Mouse (Mus musculus) gastrocnemius, adult 8-10 months (tissue): Measurements from ENCODE around the gene Gpr68. TPM values are rescaled to one million over a fixed set of nuclear protein-coding genes. Genes with fewer than 3 reads are reported as not detected.

Source experiments
- DNase-seq, 2 experiments: peaks; one replicate each; pipeline ENCODE4 v3.0.0; 2022; ENCODE audit warnings: low spot score in 2 of 2
- total RNA-seq, 4 experiments: library from RNA; stranded (reverse); gene quantifications; 2 replicates each; pipeline ENCODE4 v1.2.4; 2022

Gpr68 gene
- under 1 TPM in 1 of 4 experiments, not detected in 3; 0.15 TPM for total RNA-seq

DNA sequence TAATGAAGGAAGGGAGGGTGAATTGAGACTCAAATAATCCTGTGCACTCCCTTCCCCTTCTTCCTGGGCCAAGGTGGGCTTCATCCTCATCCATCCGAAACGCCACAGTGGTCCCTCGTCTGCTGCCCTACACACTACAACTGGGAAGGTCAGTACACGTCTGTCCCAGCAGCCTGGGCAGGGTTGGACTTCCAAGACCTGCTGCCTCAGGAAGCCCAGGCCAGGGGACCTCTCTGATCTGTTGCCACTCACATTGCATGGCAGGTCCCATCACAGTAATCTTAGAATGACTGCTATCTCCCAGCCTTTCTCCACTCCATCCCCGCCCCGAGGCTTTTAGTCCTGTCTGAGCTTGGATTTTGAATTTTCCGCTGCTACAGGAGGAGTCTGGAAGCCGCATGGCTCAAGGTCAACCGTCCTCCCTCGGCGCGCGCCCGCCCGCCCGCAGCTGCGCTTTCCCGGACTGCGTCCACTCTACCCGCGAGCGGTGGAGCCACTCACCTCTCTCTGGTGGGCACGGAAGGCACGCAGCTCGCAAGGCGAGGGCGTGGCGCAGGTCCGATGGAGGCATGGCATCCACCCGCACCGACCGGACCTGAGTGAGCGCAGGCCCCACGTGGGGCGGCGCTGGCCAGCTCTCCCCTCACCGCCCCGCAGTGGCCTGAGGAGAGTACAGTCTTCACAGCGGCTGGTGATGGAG lies at the start of gene Gpr68:
Gpr68 (minus strand) TSS at position 601 of the 700 bp plus-strand sequence.
- no peak for DNase-seq

DNA sequence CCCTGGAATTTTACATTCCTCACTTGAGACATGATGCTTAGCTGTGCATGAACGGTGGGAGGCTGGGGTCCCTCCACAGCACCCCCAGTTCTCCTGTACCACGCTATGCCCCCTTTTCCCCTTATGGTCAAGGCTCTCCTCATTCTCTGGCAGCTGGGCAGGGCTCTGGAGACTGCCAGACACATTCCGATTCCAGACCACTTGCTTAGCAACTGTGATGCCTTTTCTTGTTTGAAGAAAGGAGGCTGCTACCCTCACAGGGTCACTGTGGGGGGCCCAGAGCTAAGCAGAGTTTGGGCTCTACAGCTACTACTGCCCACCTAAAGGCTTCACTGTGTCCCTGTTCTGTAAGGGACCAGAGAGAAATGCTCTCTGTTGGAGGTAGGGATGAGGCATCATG lies 49.3 kb upstream of the Gpr68 start:
- DNase-seq: no peak

DNA sequence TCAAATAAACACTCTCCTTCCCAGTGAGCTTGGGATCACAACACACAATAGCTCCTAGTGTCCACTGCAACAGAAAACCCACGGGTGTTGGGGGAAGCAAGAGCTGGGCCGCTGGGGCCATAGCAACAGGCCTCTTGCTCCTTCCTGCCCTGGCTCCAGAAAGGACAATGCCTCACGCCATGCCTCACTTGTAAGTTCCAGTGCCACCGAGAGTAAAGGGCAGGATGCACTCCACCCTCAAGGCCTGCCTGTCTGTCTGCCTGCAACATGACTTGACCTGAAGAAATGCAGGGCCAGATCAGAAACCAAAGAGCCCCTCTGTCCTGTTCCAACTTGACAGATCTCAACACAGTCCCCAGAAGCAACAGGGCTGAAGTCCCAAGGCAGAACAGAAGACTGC lies 48.8 kb upstream of the Gpr68 start:
- DNase-seq: no peak

DNA sequence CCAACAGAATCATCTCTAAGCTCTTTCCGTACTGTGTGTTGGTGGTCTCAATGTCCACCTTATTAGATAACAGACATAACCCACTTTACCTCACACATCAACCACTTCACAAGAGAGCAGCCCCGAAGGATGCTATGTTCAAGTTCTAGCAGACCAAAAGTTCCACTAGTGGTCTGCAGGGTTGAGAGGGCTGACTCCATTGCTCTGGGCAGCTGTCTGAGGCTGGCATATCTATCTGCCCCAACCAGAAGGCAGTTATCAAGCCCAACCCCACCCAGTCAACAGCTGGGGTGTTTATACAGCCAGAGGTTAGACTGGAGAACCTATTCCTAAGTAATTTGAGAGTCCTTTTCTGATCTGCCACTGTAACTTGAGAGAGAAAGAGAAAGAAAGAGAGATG lies 48.0 kb upstream of the Gpr68 start:
- no peak for DNase-seq

DNA sequence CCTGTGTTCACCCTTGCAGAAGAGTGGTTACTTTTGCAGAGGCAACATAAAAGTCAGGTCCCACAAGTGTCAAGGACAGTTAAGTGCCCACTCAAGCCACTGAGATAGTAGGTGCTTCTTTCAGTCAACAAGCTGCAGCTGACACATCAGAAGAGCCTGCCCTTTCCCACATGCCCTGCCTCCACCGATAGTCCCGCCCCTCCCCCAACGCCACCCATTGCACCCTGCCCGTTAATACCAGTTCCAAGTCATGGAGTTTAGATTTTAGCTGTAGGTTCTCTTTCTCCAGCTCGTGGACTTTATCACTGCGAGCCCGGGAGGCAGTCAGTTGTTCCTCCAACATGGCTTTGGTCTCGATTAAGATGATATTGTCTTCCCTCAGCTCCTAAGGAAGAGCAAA lies 45.9 kb upstream of the Gpr68 start:
- DNase-seq: no peak

DNA sequence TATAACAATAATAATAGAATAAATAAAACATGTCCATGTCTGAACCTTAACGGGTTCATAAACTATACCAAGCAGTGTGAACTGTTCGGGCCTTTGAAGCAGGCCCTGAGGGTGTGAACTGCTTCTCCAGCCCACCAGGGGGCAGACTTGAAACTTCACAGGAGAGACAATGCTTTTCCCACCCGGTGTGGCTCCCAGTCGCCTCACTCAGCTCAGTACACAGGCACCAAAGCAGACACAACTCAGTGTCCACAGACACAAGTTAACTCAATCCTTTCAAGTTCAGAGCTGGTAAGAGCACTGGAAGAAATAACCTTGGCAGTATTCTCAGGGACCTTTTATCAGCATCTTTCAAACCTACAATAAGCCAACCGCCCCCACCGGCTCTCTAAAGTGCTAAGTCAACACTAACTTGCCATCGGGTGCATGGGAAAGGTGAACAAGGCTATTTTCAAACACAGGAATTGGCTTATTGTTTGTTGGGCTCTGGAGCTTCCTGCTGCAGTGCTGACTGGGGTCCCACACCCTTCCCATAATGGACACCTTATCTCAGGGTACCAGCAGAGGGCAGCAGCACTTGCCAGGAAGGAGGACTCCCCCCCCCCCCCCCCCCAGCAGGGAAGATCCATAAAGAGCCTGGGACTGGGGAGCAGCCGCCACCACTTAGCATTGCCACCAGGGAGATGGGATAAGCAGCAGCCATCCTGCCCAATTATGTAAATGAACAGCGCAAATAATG lies 44.4 kb upstream of the Gpr68 start:
- DNase-seq: peak; percentile 46 to 60

DNA sequence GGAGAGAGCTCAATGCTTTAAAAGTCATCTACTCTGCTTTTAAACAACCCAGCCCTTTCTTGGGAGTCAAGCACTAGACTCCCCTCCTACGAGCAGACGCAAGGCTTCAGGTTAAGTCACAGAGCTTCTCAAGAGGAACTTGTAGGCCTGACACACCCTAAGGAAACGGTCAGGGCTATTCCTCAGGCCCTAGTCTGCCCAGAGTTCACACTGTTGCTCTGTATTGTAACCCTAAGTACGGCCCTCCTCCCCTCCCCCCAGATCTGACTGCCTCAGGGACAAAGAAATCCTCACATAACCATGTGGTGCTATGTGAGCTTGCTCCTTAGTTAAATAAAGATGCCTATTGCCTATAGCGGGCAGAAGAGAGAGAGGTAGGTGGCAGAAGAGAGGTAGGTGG lies 41.1 kb upstream of the Gpr68 start:
- no peak for DNase-seq

DNA sequence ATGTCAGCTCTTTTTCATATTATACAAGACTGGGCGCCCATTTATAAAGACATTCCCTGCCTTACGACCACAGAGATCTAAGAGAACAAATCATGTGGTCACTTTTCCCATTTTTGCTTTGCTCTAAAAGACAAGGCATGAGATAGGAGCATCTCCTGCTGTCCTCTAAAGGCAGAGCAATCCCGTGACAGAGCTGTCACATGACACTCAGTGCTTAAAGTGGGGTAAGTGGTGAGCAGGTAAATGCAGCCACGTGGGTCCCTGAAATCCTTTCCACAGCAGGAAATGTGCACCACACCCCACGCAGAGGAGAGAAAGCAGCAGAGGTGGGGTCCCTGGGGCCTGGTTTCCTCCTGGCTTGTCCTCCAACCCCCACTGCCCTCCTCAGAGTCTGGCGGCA lies 40.0 kb upstream of the Gpr68 start:
- no peak for DNase-seq

DNA sequence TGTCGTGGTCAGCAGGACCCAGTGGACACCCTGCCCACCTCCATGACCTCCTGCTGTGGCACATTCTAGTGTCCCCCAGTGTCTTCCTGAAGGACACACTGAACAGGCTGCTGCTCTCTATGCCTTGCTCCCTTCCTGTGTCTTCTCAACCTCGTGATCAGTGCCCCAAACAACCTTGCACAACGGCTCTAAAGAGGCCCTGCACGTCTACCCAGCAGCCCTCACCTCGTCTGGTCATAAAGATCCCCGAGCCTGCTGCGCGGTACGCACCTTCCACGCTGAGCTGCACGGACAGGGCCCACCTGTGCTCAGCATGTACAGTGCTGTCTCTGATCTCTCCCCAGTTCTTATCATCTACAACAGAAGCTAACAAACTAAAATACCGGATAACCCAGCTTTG lies 38.0 kb upstream of the Gpr68 start:
- no peak for DNase-seq

DNA sequence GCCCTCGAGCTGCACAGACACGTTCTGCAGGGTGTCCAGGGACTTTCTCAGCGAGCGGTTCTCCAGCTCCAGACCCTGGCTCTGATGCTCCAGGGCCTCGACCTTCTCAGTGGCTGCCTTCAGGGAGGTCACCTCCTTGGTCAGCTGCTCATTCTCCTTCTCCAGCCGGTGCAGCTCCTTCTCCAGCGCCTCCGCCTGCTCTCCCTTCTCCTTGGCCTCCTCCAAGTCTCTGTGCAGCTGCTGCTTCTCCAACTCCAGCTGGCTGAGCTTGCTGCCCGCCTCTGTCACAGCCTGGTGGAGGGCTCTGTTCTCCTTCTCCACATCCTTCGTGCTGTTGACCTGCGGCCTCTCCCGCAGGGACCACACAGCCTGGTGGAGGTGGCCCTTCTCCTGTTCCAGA lies 37.5 kb upstream of the Gpr68 start:
- no peak for DNase-seq

DNA sequence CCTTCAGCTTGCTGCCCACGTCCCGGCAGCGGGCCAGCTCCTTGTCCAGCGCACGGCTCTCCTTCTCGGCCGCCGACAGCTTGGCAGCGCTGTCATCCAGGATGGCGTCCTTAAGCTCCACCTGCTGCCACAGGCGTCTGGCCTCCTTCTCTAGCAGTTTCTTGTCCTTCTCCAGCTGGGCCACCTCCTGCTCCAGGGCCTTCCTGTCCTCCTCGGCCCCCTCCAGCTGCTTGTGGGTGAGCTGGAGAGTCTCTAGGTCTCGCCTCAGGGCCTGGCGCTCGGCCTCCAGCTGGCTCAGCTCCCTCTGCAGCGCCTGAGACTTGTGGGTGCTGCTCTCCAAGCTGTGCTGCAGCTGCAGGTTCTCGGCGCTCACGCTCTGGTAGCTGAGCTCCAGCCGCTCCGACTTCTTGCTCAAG lies 36.9 kb upstream of the Gpr68 start:
- DNase-seq: peak in 1 of 2 experiments; percentile 26

DNA sequence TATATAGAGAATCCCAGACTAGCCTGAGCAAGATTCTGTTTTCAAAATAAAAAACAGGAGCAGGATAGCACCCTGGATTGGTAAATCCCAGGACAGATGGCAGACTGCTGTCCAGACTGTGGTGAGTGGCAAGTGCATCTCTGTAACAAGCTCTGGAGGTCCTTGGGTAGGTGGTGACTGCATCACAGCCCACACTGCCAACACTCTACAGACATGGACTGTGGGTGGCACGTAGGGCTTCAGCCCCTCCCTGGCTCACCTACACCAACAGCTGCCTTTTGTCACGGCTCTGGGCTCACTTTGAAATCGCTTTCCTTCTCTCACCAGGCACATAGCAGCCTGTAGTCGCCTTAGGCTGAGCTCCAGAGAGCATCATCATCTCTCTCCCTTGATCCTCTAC lies 35.1 kb upstream of the Gpr68 start:
- DNase-seq: no peak

DNA sequence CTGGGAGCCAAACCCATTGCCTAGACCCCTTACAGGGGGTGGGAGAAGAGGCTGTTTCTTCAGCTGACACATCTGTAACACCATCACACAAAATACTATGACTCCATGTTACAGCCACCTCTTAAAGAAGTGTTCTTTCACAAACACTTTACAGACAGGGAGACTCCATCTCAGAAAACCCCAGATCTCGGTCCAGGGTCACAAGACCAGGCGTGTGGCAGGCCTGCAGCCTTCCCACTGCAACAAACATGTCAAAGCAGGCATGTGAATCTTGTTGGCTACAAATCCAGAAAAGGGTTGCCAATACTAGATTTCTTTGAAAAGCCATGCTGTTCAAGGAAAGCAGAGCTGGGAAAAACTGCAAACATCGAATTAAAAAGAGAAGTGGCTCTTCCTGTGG lies 33.4 kb upstream of the Gpr68 start:
- DNase-seq: no peak

DNA sequence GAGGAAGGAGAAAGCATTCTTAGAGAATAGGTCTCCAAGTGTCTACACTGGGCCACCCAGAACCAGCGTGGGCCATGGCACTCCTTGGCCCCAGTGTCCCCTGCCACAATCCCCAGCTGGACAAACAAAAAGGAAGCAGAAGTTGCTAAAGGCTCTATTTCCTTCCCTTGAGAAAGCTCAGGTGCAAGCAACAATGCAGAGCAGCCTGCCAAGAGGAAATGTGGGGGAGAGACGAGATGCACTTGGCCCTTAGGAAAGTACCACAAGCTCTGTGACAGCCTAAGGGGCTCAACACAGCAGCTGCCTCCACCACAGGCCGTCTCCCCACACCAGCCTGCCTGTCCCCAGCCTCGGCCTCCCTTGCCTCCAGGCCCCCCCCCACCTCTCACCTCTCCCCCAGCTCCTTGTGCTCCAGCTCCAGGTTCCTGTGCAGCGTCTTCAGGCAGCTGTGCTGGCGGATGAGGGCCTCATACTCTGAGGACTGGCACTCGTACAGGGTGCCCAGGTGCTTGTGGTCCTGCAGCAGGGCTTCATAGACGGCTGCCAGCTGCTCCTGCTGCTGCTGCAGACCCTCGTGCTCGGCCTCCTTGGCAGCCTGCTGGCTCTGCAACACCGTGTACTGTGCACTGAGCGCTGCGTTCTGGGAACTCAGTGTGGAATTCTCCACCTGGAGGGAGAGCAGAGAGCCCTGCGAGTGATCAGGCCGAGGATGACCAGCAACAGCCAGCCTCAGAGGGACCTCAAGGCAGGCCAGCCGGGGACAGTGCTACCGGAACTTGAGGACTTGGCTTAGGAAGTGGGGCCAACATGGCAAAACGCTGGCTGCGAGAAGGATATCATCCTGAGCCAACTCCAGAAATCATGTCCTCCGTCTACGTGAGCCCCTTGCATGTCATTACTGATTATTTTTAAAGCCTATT lies 29.7 kb upstream of the Gpr68 start:
- no peak for DNase-seq

DNA sequence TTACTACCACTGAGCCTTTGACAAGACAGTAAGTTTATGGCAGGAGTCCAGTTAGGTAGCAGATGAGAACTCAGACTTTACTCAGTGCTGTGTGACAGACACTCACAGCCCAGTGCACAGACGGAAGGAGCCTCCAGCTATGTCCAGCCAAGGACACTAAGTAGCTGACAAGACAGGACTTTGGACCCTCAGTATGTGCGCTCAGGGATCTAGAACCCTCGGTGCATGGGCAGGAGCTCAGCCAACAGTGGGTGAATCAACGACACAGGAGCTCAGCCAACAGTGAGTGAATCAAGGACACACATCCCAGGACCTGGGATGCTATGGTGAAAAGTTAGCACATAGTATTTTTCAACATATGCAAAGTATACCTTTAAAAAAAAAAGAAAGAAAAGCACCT lies 28.7 kb upstream of the Gpr68 start:
- DNase-seq: no peak

DNA sequence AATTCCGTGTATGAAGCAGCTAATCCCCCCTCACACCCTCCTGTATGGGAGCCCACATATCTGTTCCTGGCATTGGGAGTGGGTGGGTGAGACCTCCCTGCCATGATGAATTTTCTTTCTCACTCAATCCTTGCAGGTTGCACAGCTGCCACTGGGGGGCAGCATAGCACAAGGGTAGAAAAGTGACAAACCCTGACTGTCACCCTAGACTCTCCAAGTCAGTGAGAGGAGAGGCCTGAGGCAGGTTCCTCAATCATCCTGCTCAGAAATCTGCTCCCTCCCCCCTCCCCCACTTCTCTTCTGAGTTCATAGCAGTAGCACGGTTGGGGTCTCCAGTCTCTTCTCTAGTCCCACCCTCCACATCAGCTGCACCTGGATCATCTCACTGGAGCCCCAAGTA lies 28.1 kb upstream of the Gpr68 start:
- peak; percentile 59 to 62 for DNase-seq

DNA sequence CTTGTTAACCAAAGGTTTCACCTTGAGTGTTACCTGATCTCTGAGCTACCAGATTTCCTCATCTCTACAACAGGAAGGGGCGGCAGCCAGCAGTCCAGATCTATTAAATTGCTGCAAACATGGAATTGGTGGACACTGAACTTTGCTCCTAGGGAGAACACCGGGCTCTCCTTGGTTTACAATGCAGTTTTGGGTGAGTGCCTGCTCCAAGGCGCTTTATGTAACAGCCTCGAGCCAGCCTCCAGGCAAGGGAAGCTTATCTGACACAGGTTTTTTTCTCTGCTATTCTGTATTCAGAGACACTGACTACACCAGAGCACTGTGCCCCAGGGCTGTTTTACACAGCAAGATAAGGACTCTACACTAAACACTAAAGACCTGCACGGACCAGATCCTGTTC lies 26.8 kb upstream of the Gpr68 start:
- DNase-seq: no peak

DNA sequence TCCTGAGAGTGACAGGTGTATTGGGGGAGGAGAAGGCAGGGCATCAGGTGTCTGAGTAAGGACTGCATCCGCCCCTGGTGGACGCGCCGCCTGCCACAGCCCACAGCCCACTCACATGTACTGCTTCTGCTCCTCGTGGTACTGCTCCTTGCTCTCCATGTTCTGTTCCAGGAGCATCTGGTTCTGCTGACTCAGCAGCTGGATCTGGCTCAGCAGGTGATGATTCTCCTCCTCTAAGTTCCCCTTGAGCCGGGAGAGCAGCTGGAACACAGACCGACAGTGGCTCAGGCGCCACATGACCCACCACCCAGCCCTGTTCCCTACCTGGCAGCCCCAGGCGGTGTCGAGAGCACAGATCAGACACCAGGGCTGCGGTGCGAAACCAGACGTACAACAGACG lies 23.7 kb upstream of the Gpr68 start:
- no peak for DNase-seq

DNA sequence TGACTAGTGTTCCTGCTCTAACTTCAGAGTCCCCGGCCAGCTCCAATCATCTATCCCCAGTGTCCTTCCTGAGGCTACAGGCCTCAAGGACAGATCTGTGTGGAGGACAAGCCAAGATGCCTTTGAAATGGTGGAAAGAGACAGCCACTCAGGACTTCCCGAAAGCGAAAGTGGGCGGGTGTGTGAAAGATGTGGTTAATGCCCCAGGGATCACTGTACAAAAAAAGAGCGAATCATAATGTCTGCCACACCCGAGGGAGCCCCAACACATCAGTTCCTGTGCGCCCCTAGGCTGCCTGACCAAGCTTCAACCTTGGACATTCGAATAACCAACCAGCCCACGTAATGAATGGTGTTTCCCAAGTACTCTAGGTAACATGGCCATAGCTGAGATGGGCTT lies 20.3 kb upstream of the Gpr68 start:
- DNase-seq: no peak

DNA sequence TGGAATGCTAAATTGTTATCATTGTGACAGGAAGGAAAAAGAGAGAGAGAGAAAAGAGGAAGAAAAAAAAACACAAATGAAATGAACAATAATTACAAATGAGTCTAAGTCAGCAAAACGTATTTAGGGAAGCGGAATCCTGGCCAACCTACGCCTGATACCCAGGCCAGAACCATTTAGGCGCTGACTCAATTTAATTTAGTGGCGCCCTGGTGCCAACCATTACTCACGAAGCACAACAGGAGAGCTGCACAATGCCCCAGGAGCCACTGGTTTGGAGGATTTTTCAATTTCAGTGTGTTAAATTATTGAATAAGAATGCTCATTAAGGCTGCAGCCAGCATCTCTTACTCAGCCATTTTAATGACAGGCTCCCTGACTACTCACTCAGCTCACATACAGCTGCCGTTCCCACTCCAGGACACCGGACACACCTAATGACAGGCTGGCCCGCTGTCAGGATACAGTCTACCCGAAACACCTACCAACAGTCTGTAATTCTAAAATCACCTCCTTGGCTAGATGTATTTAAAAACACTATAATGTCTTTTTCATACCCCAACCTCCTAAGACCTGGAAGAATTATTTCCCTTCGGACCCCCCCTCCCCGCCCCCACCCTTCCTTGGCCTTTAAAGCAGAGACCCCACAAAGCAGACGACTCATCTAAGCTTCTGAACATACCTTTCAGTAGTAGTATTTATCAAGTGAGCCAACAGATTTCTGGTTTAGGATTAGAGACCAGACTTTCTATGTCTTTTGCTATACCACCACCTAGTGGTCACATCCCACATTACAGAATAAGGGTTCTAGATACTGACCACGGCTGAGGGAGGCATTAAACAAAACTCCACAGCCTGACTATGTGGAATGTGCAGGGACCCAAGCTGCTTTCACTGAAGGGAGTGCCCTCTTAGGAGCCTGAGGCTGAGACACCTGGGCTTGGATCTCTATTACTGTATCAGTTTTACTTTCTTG lies 17.9 kb upstream of the Gpr68 start:
- no peak for DNase-seq
